Mouse (Mus musculus) embryonic facial prominence, embryonic 11.5 days (tissue): Measurements from ENCODE around the gene Gm13278. TPM values are rescaled to one million over a fixed set of nuclear protein-coding genes. Genes with fewer than 3 reads are reported as not detected.
"Not testable (repeated sequence)": the region's sequence is repeated elsewhere in the genome, so short reads cannot be mapped to it uniquely, and the experiment has no call there.

ENCODE experiments used
- ATAC-seq: fragments of 200-750 bp; cut with Nextera tagmentation; replicated peaks from 2 replicates; pipeline ENCODE4 v1.8.0; 2017; ENCODE audit warnings: low read depth; ENCODE audit not compliant: insufficient number of reproducible peaks, low FRiP score, low TSS enrichment
- DNase-seq: peaks from one replicate; pipeline ENCODE4 v3.0.0-alpha.2; 2015; ENCODE audit warnings: low spot score
- H3K27ac ChIP-seq: fragments of 300-500 bp; sonication (generic); replicated peaks from 2 replicates; pipeline ENCODE4 v1.5.1; 2014; ENCODE audit warnings: mild to moderate bottlenecking, low read depth, low read length, control low read depth
- H3K27me3 ChIP-seq: fragments of 300-500 bp; sonication (generic); 2 replicates; pipeline ENCODE4 v1.6.1; 2014; ENCODE audit warnings: mild to moderate bottlenecking, low read length, moderate library complexity, mixed read lengths; ENCODE audit not compliant: control insufficient read depth, insufficient read depth
- H3K36me3 ChIP-seq: fragments of 300-500 bp; sonication (generic); replicated peaks from 2 replicates; pipeline ENCODE4 v1.6.1; 2014; ENCODE audit warnings: low read depth, mild to moderate bottlenecking, low read length, moderate library complexity, mixed read lengths; ENCODE audit not compliant: control insufficient read depth, insufficient read depth
- H3K4me1 ChIP-seq: fragments of 300-500 bp; sonication (generic); 2 replicates; pipeline ENCODE4 v1.6.1; 2014; ENCODE audit warnings: low read length, mixed read lengths; ENCODE audit not compliant: control insufficient read depth, insufficient read depth
- H3K4me2 ChIP-seq: fragments of 300-500 bp; sonication (generic); 2 replicates; pipeline ENCODE4 v1.6.1; 2014; ENCODE audit warnings: low read depth, mild to moderate bottlenecking, control low read depth, low read length, moderate library complexity
- H3K4me3 ChIP-seq: fragments of 300-500 bp; sonication (generic); 2 replicates; pipeline ENCODE4 v1.5.1; 2014; ENCODE audit warnings: low read depth, low read length, control low read depth
- H3K9ac ChIP-seq: fragments of 300-500 bp; sonication (generic); replicated peaks from 2 replicates; pipeline ENCODE4 v1.6.1; 2014; ENCODE audit warnings: mild to moderate bottlenecking, control low read depth, low read length
- H3K9me3 ChIP-seq: fragments of 300-500 bp; sonication (generic); replicated peaks from 2 replicates; pipeline ENCODE4 v1.6.1; 2016; ENCODE audit warnings: mild to moderate bottlenecking, low read length, inconsistent platforms, mixed read lengths; ENCODE audit not compliant: control insufficient read depth
- WGBS: fragments of 180-500 bp; shearing (Covaris S2); extraction: QIAGEN DNeasy Blood & Tissue Kit; methylation state at CpG from one replicate; pipeline ENCODE4 v1.1.7; 2014; 5-methylcytosine and 5-hydroxymethylcytosine counted together
- polyA plus RNA-seq: library from polyadenylated mRNA; unstranded; fragments of >200 nt; fragmentation: Nextera tagmentation; extraction: Ambion mirVana; gene quantifications from 2 replicates; pipeline ENCODE4 v1.2.1, GENCODE M21; 2014

The Gm13278 gene
- polyA plus RNA-seq, 1 experiment from 2014 or later: not detected

GRCm38 (mm10) chr4:88835225-88835624, 43.9 kb downstream of the Gm13278 start, which contains the start of gene Ifna5:
Gene Ifna5 (plus strand): TSS chr4:88835525.
- WGBS: 80% methylated on average over 1 of the region's 1 CpGs
- not testable (repeated sequence) for H3K4me3 ChIP-seq, H3K36me3 ChIP-seq, H3K9ac ChIP-seq, H3K9me3 ChIP-seq, DNase-seq, ATAC-seq, H3K27ac ChIP-seq, H3K4me2 ChIP-seq, H3K27me3 ChIP-seq, H3K4me1 ChIP-seq

DNA sequence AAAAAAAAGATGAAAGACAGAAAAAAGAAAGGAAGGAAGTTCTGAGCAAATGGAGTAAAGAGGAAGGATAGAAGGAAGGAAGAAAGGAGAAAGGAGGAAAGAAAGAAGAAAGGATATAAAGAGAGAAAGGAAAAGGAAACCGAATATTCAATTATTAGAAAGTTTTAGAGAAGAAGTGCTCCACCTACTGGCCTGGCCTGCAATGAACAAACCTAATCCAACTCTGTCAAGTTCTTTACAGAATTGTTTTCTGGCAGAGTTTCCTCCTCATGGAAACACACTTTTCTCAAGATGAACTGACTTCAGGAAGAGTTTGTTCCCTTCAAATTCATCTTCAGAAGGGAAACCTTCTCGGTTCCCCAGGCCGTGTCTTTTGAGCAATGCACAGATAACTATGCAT, 47.5 kb downstream of the Gm13278 start:
- WGBS: 42% methylated on average over 3 of the region's 3 CpGs
- no peak overlapping the region for H3K4me2 ChIP-seq
- no peak overlapping the region for H3K9ac ChIP-seq
- H3K27me3 ChIP-seq: no peaks in the 10 kb centered on the region
- no peak overlapping the region for H3K4me3 ChIP-seq
- ATAC-seq (no peak), DNase-seq (peak; percentile 56)
- no peaks in the 10 kb centered on the region for H3K36me3 ChIP-seq
- no peak overlapping the region for H3K27ac ChIP-seq
- no peaks in the 10 kb centered on the region for H3K9me3 ChIP-seq
- H3K4me1 ChIP-seq: no peaks in the 10 kb centered on the region

- no peak overlapping the region for H3K4me3 ChIP-seq
- 82% methylated on average over 3 of the region's 3 CpGs for WGBS
- H3K36me3 ChIP-seq: no peaks in the 10 kb centered on the region
- H3K9ac ChIP-seq: no peak overlapping the region
- DNase-seq: no peak
- no peaks in the 10 kb centered on the region for H3K4me1 ChIP-seq
- ATAC-seq: no peak
- no peaks in the 10 kb centered on the region for H3K27me3 ChIP-seq
- H3K9me3 ChIP-seq: no peaks in the 10 kb centered on the region
- H3K4me2 ChIP-seq: no peak overlapping the region
- H3K27ac ChIP-seq: no peak overlapping the region
Measured at GRCm38 (mm10) chr4:88840058-88840457, 48.7 kb downstream of the Gm13278 start.

DNA sequence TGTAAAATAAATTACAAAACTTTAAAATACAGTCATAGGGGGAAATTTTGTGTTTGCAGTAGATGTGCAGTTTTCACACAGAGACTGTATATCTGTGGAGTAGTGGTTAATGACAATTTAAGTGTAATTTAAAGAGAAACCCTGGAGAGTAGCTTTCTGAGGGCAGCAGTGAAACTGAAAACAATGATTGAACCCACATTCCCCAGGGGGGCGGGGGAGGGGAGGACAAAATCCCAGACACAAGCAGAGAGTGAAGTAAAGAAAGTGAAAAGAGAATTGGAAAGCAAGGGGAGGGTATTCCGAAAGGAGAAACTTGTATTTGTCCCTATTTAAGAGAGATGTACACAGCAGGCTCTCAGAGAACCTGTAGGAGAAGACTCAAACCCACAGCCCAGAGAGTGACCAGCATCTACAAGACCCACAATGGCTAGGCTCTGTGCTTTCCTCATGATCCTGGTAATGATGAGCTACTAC, 50.1 kb downstream of the Gm13278 start, which contains the start of gene Ifna4:
Gene Ifna4, plus strand, starts transcription at position 424 of the 474 bp plus-strand sequence.
- Histone ChIP-seq H3K27ac (no peak within 1 kb of the TSS), H3K36me3 (no peaks in the 10 kb centered on the region), H3K4me3 (no peak within 1 kb of the TSS), H3K9ac (no peak within 1 kb of the TSS), H3K4me2 (no peak within 1 kb of the TSS), H3K4me1 (no peaks in the 10 kb centered on the region), H3K27me3 (no peaks in the 10 kb centered on the region), H3K9me3 (no peaks in the 10 kb centered on the region)
- 44% methylated on average over 2 of the region's 2 CpGs for WGBS
- DNase-seq (no peak), ATAC-seq (no peak)

Other genes starting within 250 kb of the Gm13278 start
- not detected in 2 replicates for gene Ifna15, start 233.3 kb upstream of the Gm13278 start, polyA plus RNA-seq
- not detected in 2 replicates for gene Ifna14, start 219.8 kb upstream of the Gm13278 start, polyA plus RNA-seq
- gene Ifna9, start 199.2 kb upstream of the Gm13278 start, polyA plus RNA-seq: not detected in 2 replicates
- not detected in 2 replicates for gene Ifna12, start 188.2 kb upstream of the Gm13278 start, polyA plus RNA-seq
- not detected in 2 replicates for gene C87499, start 157.1 kb upstream of the Gm13278 start, polyA plus RNA-seq
- gene Ifna13, start 147.1 kb upstream of the Gm13278 start, polyA plus RNA-seq: 0.26 TPM in 1 of 2 replicates, not detected in the other
- gene Ifna16, start 114.6 kb upstream of the Gm13278 start, polyA plus RNA-seq: not detected in 2 replicates
- gene Ifna2, start 107.6 kb upstream of the Gm13278 start, polyA plus RNA-seq: not detected in 2 replicates
- not detected in 2 replicates for gene Ifnab, start 100.2 kb upstream of the Gm13278 start, polyA plus RNA-seq
- 1.6 and 1.7 TPM in 2 replicates for gene Gm26566, start 69.7 kb upstream of the Gm13278 start, polyA plus RNA-seq
- gene Klhl9, start 69.1 kb upstream of the Gm13278 start, polyA plus RNA-seq: 162 and 180 TPM in 2 replicates
- not detected in 2 replicates for gene Gm13271, start 36.7 kb upstream of the Gm13278 start, polyA plus RNA-seq
- gene Gm13283, start 31.4 kb upstream of the Gm13278 start, polyA plus RNA-seq: 0.20 and 0.28 TPM in 2 replicates
- 0.22 TPM in 1 of 2 replicates, not detected in the other for gene Gm13290, start 17.7 kb upstream of the Gm13278 start, polyA plus RNA-seq
- not detected in 2 replicates for gene Gm13289, start 14.6 kb upstream of the Gm13278 start, polyA plus RNA-seq
- not detected in 2 replicates for gene Gm13272, start 11.7 kb upstream of the Gm13278 start, polyA plus RNA-seq
- 0.28 TPM in 1 of 2 replicates, not detected in the other for gene Ifnz, start 9.4 kb upstream of the Gm13278 start, polyA plus RNA-seq
- gene Gm13276, start 5.8 kb upstream of the Gm13278 start, polyA plus RNA-seq: not detected in 2 replicates
- gene Gm13277, start 2.9 kb upstream of the Gm13278 start, polyA plus RNA-seq: not detected in 2 replicates
- not detected in 2 replicates for gene Gm13275, start 2.9 kb downstream of the Gm13278 start, polyA plus RNA-seq
- gene Gm13279, start 5.8 kb downstream of the Gm13278 start, polyA plus RNA-seq: not detected in 2 replicates
- 0.86 and 1.2 TPM in 2 replicates for gene Gm13285, start 8.1 kb downstream of the Gm13278 start, polyA plus RNA-seq
- gene Gm13287, start 11.7 kb downstream of the Gm13278 start, polyA plus RNA-seq: not detected in 2 replicates
- not detected in 2 replicates for gene Gm13288, start 14.0 kb downstream of the Gm13278 start, polyA plus RNA-seq
- not detected in 2 replicates for gene Ifna7, start 24.7 kb downstream of the Gm13278 start, polyA plus RNA-seq
- gene Ifna11, start 28.4 kb downstream of the Gm13278 start, polyA plus RNA-seq: not detected in 2 replicates
- not detected in 2 replicates for gene Ifna6, start 35.9 kb downstream of the Gm13278 start, polyA plus RNA-seq
- not detected in 2 replicates for gene Ifna5, start 44.0 kb downstream of the Gm13278 start, polyA plus RNA-seq
- gene Ifna4, start 50.3 kb downstream of the Gm13278 start, polyA plus RNA-seq: not detected in 2 replicates
- not detected in 2 replicates for gene Ifna1, start 58.5 kb downstream of the Gm13278 start, polyA plus RNA-seq
- not detected in 2 replicates for gene Ifne, start 88.7 kb downstream of the Gm13278 start, polyA plus RNA-seq